Mouse (Mus musculus) forebrain, postnatal 0 days (tissue): ENCODE measurements at regions not wholly inside any gene's neighbourhood (a gene's known extent, or its start where the extent isn't known, plus 50 kb on each side); places are given as distances from the start of the nearest gene placed in this dataset.
A peak's percentile ranks its signal among the peaks of the same experiment; 100 is the strongest.

Source experiments
- ATAC-seq: fragments of 200-750 bp; cut with Nextera tagmentation; 2 replicates; pipeline ENCODE4 v1.8.0; 2017; ENCODE audit warnings: mild to moderate bottlenecking, moderate library complexity
- DNase-seq: peaks from one replicate; pipeline ENCODE4 v3.0.0-alpha.2; 2015
- H3K27ac ChIP-seq: fragments of 300-500 bp; sonication (generic); 2 replicates; pipeline ENCODE4 v1.5.1; 2014; ENCODE audit warnings: low read depth, mild to moderate bottlenecking, antibody characterized with exemption, low read length, moderate library complexity, mixed read lengths
- H3K27me3 ChIP-seq: fragments of 300-500 bp; sonication (generic); 2 replicates; pipeline ENCODE4 v1.6.1; 2014; ENCODE audit warnings: mild to moderate bottlenecking, low read length, mixed read lengths; ENCODE audit not compliant: insufficient read depth
- H3K36me3 ChIP-seq: fragments of 300-500 bp; sonication (generic); 2 replicates; pipeline ENCODE4 v1.6.1; 2014; ENCODE audit warnings: mild to moderate bottlenecking, moderate library complexity; ENCODE audit not compliant: insufficient read depth
- H3K4me1 ChIP-seq: fragments of 300-500 bp; sonication (generic); 2 replicates; pipeline ENCODE4 v1.6.1; 2014; ENCODE audit warnings: antibody characterized with exemption; ENCODE audit not compliant: insufficient read depth
- H3K4me2 ChIP-seq: fragments of 300-500 bp; sonication (generic); 2 replicates; pipeline ENCODE4 v1.6.1; 2014; ENCODE audit warnings: low read depth, mild to moderate bottlenecking, moderate library complexity
- H3K4me3 ChIP-seq: fragments of 300-500 bp; sonication (generic); 2 replicates; pipeline ENCODE4 v1.5.1; 2014; ENCODE audit warnings: low read depth, low read length, mixed read lengths
- H3K9ac ChIP-seq: fragments of 300-500 bp; sonication (generic); 2 replicates; pipeline ENCODE4 v1.6.1; 2014; ENCODE audit warnings: mild to moderate bottlenecking
- H3K9me3 ChIP-seq: fragments of 300-500 bp; sonication (generic); 2 replicates; pipeline ENCODE4 v1.6.1; 2016; ENCODE audit warnings: low read length
- CTCF ChIP-seq: sonication (generic); IDR thresholded peaks from 2 replicates; pipeline ENCODE4 v1.5.1; 2016; ENCODE audit warnings: antibody characterized with exemption, control low read depth, low read depth
- WGBS: fragments of 180-500 bp; shearing (Covaris S2); extraction: QIAGEN DNeasy Blood & Tissue Kit; methylation state at CpG from one replicate; pipeline ENCODE4 v1.1.7; 2014; 5-methylcytosine and 5-hydroxymethylcytosine counted together

GRCm38 (mm10) chr14:83638306-83638705 is 805.1 kb upstream of the Pcdh17 start:
- DNase-seq (peak; percentile 2), ATAC-seq (0 out of 2 replicates have a peak, but pooled peaks have one; percentile 23)
- no peak overlapping the region for H3K9ac ChIP-seq
- H3K4me2 ChIP-seq: no peak overlapping the region
- no peaks in the 10 kb centered on the region for H3K4me1 ChIP-seq
- no peaks in the 10 kb centered on the region for H3K9me3 ChIP-seq
- no peak for TF ChIP-seq CTCF
- no peaks in the 10 kb centered on the region for H3K36me3 ChIP-seq
- no peak overlapping the region for H3K27ac ChIP-seq
- no peak overlapping the region for H3K4me3 ChIP-seq
- H3K27me3 ChIP-seq: no peaks in the 10 kb centered on the region
- 74% methylated on average over 3 of the region's 3 CpGs for WGBS

- peak; percentile 97 for ATAC-seq
- no peak for TF ChIP-seq CTCF
These were observed 803.4 kb upstream of the Pcdh17 start for GRCm38 (mm10) chr14:83639813-83640481.

GRCm38 (mm10) chr14:83648643-83649042 is 794.7 kb upstream of the Pcdh17 start:
- ATAC-seq: no peak
- 85% methylated on average over 2 of the region's 2 CpGs for WGBS
- TF ChIP-seq CTCF: no peak

More at GRCm38 (mm10) chr14:83639813-83640481, 803.4 kb upstream of the Pcdh17 start:
- Histone ChIP-seq H3K27ac (no peak overlapping the region), H3K4me2 (no peak overlapping the region), H3K27me3 (no peaks in the 10 kb centered on the region), H3K4me1 (no peaks in the 10 kb centered on the region), H3K36me3 (no peaks in the 10 kb centered on the region), H3K4me3 (no peak overlapping the region), H3K9me3 (no peaks in the 10 kb centered on the region), H3K9ac (no peak overlapping the region)
- peak; percentile 52 for DNase-seq
- 62% methylated on average over 3 of the region's 3 CpGs for WGBS

GRCm38 (mm10) chr14:83664065-83664464 is 779.3 kb upstream of the Pcdh17 start:
- no peak for TF ChIP-seq CTCF
- Histone ChIP-seq H3K4me2 (no peak overlapping the region), H3K27ac (no peak overlapping the region), H3K4me1 (no peaks in the 10 kb centered on the region), H3K36me3 (no peaks in the 10 kb centered on the region), H3K9ac (no peak overlapping the region), H3K9me3 (no peaks in the 10 kb centered on the region), H3K27me3 (no peaks in the 10 kb centered on the region), H3K4me3 (no peak overlapping the region)
- 68% methylated on average over 2 of the region's 2 CpGs for WGBS
- ATAC-seq (no peak), DNase-seq (no peak)

More at GRCm38 (mm10) chr14:83648643-83649042, 794.7 kb upstream of the Pcdh17 start:
- H3K9ac ChIP-seq: no peak overlapping the region
- no peaks in the 10 kb centered on the region for H3K4me1 ChIP-seq
- H3K9me3 ChIP-seq: no peaks in the 10 kb centered on the region
- DNase-seq: no peak
- H3K27me3 ChIP-seq: no peaks in the 10 kb centered on the region
- H3K27ac ChIP-seq: no peak overlapping the region
- H3K4me2 ChIP-seq: no peak overlapping the region
- no peaks in the 10 kb centered on the region for H3K36me3 ChIP-seq
- no peak overlapping the region for H3K4me3 ChIP-seq
